Mouse (Mus musculus) hindlimb bud, embryonic 11.5 days (tissue): ENCODE data around the gene Rab3il1.

Experiments
- DNase-seq: peaks from one replicate; pipeline ENCODE4 v3.0.0-alpha.2; 2012; ENCODE audit warnings: low read depth, low spot score; ENCODE audit errors: extremely low spot score

Gene Rab3il1

DNA sequence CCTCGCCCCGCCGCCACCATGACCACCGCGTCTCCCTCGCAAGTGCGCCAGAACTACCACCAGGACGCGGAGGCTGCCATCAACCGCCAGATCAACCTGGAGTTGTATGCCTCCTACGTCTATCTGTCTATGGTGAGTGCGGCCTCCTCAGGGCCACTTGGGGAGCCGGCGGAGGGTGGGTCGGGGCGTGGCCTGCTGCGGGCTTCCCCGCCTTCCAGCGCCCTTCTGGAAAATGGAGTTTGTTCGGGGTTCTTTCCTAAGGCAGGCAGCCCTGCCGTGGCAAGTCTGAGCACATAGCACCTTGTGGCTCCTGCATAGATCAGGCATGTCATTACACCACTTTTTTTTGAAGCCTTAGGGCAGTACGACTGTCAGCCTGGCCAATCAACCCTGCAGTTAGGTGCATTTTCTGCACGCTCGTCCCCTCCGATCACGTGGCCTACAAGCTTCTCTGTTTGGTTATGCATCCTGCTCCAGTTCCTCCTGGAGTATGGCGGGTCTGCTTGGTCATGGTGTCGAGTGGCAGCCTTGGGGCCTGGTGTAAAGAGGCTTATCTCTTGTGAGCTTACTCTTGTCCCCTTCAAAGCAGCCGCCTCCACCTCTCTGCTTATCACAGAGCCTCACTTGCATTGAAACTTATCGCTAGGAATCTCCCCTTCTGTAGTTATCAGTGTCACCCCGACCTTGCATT lies 18.5 kb upstream of the Rab3il1 start:
- DNase-seq = no peak

DNA sequence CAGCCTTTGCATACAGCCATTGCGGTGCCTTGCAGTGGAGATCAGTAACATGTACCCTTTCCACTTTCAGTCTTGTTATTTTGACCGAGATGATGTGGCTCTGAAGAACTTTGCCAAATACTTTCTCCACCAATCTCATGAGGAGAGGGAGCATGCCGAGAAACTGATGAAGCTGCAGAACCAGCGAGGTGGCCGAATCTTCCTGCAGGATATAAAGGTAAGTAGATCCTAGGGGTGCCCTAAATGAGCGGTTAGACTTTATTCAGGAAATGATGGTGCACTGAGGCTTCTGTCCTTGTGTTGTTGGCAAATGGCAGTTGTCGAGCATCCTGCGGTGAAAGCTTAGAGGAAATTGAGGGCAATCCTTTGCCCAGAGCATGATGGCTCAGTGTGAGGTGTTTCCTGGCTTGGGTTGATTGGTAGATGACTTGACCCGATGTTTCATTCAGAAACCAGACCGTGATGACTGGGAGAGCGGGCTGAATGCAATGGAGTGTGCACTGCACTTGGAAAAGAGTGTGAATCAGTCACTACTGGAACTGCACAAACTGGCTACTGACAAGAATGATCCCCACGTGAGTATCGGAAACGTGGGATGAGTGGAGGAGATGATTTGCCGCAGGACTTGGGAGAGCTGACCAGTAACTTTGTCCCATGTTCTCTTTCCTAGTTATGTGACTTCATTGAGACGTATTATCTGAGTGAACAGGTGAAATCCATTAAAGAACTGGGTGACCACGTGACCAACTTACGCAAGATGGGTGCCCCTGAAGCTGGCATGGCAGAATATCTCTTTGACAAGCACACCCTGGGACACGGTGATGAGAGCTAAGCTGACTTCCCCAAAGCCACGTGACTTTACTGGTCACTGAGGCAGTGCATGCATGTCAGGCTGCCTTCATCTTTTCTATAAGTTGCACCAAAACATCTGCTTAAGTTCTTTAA lies 17.1 kb upstream of the Rab3il1 start:
- DNase-seq = no peak

DNA sequence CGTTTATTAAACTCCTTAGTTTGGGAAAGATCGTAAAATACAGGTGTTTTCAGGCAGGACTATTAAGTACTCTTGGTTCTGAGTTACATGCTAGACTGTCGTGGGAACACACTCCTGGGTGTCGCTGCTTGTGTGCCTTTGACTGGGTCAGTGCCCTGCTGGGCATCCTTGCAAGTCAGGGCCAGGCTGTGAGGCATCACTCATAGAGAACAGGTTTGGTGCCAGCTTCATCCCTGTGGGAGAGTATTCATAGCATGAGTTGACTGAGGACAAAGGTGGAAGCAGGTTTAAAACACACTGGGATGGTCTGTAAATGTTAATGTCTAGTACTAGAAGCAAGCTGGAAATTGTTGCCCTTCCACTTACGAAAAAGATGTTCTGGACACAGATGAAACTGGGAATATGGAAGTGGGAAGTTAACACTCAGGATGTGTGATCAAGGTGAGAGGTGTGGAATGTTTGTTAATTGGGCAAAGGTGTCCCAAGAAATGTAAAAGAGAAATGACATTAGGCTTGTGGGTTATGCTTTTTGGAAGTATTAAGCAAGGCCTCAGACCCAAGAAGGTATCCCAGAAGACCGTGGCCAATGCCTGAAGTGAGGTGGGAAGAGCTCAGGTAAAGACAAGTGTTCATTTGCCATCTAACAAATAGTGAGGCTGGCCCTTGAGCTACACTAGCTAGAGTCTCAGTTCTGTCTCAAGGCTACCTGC lies 16.1 kb upstream of the Rab3il1 start:
- DNase-seq = no peak

DNA sequence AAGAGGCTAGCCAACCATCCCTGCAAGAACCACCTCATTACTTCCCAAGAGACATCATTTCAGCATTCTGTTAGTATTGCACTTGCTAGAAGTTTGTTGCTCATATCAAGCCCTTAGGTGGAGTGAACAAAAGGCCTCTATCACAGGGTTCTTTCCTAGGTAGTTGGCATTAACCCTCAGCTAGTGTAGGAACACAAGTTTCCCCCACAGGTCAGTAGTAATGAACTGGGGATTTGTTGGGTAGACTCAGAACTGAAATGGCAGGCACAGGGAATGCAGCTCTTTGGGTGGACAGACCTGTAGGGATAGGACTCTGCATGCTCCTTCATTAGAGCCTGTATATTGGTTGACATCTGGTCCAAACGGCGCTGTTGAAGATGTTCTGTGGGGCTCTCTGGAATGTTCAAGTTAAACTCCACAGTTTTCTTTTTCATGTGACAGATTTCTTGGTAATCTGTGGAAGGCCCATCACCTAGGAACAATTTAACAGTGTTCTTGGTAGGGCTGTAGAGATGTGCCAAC lies 15.5 kb upstream of the Rab3il1 start:
- no peak for DNase-seq

DNA sequence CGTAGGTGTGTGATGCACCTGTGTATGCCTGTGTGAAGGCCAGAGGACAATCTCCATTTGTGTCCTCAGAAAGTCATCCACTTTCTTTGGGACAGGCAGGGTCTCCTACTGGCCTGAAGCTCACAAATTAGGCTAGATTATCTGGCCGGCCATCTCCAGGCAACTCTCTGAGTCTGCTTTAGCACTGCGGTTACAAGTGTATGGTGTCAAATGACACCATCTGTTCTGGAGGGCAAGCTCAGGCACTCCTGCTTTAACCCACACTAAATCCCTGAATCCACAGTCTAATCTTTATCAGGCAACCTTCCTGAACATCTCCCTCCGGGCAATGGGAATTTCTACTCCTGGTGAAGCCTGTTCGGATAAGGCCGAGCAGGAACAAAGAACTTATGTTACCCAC lies 14.3 kb upstream of the Rab3il1 start:
- DNase-seq = no peak

DNA sequence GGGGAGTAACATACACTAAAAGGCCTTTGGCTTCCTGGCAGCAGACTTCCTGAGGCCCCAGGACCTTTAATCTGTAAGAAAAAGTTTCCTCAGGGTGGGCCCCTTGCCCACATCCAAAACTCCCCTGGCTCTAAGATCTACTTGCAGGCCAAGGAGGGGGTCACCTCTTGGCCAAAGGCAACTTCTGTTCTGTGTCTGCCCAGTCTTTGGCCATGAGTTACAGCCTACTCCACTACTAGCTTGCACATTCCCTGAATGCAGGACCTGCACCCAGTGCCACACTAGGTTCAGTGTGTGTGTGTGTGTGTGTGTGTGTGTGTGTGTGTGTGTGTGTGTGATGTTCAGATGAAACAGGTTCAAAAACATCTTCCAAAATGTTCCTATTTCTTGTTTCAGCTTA lies 13.9 kb upstream of the Rab3il1 start:
- no peak for DNase-seq

DNA sequence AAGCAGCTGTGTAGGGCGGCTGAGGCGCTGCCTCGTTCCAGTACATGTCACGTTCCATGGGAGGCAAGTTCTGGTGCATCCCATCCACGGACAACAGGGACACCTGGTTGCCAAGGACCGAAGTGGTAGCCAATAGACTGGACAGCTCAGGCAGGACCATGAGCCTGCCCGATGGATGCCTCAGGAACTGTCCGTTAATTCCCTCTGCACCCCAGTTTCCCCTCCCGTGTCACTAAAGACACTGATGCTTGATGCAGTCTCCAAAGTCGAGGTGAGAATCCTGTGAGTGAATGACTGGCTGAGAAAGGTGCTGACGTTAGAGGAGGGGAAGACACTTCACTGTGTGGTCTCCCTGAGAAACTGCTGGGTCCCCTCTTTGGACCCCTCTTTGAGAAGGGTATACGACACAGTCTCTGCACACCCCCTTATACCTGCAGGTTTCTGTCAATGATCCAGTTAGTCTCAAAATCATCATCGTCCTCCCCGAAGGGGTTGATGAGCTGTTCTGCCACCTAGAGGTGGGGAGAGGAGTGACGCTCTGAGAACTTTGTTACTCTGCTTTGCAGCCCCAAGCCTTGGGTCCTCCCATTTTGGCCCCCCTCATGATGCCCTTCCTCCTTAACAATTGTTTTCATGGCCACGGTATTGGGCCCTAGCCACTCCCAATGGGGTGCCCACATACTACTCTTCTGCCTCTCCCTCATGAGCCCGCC lies 12.1 kb upstream of the Rab3il1 start:
- no peak for DNase-seq

DNA sequence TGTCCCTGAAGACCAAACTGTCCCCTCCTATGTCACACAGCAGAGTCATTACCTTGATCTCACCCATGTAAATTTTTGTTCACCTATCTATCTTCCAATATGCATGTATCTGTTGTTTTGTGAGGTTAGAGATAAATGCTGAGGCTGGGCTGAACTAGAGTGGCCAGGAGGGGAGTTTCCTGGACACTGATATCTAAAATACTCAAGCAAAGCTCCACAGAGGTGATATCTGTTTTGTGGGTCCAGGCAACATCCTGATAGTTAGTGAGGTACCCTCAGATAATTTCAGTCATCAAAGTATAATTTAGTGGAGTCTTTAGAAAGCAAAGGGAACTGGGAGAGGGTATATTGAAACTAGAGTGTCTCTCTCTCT lies 11.6 kb upstream of the Rab3il1 start:
- no peak for DNase-seq

DNA sequence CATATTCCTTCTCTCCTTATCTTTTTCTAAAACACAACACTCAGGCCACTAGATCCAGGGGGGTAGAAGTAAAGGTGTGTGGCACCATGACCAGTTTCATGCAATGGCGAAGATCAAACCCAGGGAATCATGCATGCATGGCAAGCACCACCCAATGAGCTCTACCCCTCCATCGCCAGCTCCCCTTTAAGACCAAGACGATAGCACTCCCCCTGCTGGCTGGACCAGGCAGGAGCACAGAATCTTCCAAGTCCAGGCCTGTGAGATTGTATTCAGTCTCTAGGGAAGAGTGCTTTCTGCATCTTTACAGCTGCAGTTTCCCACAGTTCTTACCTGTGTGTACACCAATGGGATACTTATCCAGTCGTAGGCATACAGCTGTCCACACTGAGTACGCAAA lies 10.2 kb upstream of the Rab3il1 start:
- DNase-seq = no peak

DNA sequence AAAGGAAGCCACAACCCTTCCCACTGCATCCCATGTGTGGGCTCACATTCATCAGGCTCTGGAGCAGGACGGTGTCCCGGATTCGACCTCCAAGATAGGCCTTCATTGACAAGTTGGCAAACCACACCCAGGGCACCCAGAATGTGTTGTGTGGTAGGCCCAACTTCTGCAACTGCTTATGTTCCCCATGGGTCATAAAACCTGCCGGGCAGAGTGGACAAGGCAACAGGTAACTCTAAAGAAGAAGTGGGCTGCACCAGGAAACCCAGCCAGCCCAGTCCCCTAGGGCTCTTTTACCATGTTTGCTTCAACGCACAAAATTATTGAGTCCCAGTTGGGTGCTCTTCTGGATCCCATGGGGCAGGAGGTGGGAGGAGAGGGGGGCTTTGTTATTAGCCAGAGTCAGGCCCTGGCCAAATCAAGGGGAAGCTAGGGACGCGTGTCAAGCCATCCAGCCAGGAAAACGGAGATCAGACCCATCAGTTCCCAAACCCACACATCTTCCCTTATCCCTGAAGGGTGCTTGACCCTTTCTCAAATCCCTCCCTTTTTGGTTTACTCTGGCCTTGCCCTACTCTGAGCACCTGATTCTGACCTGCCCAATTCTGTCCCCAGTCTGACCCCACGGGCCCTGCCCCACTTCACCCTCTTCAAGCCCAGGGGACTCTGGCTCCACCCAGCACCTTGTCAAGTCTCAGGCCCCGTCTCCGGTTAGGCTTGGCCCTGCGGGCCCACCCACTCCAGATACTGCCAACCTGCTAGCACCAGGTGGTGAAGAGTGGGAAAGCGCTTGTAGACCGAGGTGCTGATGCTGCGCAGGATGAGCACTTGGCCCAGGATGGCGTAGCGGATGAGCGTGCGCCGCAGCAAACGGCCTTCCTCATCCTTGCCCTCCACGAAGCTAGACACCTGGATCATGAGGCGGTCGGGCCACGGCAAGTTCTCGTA lies 9.2 kb upstream of the Rab3il1 start:
- no peak for DNase-seq

DNA sequence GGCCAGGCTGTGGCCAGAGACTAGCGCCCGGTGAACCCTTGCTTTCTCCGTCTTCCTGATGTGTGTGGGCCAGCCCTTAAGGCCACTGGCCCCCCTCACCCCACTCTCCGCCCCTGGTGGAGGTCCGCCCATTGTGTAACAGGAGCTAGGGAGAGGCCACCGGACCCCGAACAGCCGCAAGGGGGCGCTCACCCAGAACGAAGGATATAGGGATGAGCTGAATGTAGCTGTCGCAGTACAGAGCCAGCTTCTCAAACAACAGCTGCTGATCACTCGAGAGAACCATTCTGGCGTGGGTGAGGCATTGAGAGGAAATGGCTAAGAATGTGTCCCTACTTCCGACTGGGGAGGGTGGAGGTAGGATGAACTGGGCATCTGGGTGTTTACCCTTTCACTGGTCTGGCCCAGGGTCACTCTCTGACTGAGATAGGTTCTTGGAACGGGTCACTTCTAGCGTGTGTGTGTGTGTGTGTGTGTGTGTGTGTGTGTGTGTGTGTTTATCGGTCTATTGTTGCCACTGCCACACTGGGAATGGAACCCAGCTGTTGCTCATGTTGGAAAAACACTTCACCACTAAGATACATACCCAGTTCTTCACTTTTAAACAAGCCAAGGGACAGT lies 8.3 kb upstream of the Rab3il1 start:
- no peak for DNase-seq

DNA sequence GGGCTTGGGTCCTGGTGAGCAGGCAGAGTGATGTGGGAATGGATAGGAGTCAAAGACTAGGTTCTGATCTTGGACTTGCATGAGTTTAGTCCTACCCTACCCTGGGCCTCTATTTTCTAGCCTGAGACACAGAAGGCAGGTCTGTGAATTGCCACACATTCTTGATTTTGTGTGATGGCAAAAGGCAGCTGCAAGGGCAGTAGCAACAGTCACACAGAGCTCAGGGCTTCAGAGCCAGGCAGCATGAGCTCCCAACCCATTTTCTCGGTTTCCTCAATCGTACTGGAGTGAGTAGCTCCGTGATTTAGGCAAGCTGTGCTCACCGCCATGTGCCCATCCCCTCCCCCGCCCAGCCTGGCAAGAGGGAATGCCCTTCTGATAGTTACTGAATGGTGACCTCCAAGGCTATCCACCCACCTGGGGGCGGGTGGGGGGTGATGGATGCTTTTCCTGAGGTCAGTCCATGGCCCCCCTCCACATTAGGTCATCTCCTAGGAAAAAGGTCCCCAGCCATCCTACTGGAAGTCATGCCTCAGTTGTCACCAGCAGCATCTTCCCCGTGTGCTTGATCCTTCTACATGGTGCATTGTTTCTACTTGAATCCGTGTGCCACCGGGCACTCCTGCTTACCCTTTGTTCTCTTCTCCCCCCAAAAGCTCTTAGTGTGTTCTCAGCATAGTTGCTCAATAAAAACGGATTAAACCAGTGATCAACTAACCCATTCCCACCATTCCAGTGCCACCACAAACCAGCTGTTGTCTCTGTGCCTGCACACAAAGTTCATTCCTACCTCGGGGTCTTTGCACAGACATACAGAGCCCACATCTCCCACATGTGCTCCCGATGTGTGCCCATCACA lies 4.0 kb upstream of the Rab3il1 start:
- DNase-seq = no peak

DNA sequence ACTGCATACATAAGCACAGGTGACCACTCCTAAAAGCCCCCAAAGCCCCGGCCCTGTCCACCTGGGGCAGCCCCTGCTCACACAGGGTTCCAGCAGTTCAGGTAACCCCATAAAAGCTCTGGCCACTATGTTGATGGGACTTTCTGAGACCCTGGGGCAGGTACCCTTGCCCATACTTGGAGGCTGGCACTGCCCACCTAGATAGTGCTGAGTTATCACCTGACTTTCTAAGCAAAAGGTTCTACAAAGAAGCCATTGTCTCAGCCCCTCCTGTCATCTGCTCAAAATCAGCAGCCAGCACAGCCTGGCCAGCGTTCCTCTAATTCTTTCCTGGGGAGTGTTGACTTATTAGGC lies 3.4 kb upstream of the Rab3il1 start:
- no peak for DNase-seq

DNA sequence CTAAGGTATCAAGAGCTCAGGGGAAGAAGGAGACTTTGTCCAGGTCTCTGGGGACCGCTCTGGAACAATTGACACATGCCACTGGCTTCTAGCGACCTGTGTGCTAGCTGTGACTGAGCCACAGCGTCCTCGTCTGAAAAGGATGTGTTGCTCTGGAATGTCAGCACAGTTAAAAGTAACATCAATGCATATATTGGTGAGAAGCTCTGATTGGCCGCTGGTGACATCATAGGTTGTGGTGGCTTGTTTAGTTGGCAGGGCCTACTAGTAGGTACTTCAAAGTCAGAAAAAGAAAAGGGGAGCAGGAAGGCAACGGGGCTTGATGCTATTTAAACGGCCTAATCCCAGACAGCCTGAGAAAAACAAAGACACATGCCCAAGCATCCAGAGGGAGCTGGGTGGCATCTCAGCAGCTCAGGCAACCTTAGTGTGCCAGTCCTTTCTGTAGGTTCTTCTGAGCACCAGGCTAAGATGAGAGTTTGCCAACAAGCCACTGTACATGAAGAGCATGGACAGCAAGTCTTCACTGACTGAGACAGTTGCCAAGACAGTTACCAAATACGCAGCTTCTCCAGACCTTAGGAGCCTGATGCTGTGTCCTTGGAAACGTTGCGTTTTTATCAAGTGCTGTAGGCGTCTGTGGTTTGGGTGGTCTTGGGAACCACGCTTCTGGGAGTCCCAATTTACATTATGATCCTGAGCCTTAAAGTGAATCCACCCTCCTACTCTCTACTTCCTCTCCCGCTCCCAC lies 2.6 kb upstream of the Rab3il1 start:
- DNase-seq = no peak

DNA sequence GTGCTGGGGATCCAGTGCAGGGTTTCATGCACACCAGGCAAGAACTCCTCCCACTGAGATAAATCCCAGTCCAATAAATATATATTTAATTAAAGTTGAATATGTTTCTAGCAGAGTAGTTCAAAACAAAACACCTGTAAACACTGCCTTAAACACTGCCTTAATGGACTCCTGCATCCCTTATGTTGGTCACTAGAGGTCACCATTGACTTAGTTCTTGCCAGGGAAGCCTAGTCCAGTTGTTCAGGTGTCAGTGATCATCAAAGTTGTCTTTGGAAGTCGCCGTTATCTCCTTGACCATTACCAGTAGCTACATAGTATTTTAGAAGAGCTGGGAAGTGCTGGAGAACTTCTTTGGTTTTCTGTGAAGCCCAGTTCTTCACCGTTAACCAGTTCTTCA lies 1.1 kb upstream of the Rab3il1 start:
- no peak for DNase-seq

DNA sequence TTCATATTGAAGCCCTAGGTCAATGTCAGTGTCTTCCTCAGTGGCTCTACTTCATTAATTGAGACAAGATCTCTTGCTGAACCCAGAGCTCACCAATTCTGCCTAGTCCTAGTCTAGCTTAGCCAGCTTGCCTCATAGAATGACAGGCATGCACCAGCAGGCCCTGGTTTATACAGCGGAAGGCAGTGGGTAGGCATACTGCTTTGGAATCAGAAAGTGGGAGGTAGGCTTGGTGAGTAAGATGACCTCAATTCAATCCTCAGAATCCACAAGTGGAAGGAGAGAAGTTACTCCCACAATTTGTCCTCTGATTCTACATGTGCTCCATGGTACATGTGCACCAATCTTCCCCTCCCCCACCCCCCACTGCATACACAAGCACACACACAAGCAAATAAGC lies 2.2 kb downstream of the Rab3il1 start:
- no peak for DNase-seq

DNA sequence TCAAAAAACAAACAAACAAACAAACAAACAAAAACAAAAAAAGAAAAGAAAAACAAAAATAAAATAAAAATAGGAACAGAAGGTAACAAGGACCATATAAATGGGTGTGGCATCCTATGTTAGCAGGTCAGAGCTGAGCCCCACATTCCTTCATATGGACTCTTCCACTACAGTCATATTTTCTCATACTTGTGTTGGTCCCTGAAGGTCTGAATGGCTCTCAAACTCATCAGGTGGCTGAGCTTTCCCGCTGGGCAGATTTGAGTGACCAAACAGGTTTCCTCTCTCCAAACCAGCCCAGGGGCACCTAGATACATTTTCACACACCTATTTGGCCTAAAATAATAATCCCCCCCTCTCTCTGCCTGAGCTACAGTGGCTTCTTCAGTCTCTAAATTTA lies 9.9 kb downstream of the Rab3il1 start:
- DNase-seq = no peak

DNA sequence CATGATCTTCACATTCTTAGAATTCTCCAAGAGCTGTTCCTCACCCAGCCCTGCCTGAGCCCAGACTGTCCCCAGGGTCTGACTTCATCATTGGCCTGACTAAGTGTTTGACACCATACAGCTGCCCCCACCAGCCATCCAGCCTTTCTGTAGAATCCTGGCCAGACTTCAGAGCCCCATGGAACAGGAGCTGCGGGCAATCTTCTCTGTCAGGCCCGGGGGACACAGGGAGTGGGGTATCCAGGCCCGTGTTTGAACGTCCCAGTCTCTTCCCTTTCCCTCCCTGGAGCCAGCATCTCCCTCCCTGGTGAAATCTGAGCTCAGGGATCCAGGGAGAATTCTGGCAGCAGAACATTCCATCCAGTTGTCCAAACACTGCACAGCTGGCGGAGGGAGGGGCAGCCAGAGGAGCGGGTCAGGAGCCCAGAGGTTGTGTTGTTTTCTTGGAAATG lies 11.4 kb downstream of the Rab3il1 start:
- DNase-seq = no peak
